Mouse (Mus musculus) adrenal gland, postnatal 14 days (tissue): ENCODE data around the gene Ctsk. TPM values are rescaled to one million over a fixed set of nuclear protein-coding genes. Genes with fewer than 3 reads are reported as not detected.
A peak's percentile ranks its signal among the peaks of the same experiment; 100 is the strongest.
"Not testable (repeated sequence)": the region's sequence is repeated elsewhere in the genome, so short reads cannot be mapped to it uniquely, and the experiment has no call there.

Source experiments
- DNase-seq: peaks from one replicate; pipeline ENCODE4 v3.0.0; 2021; ENCODE audit warnings: mixed read lengths
- total RNA-seq: library from RNA; stranded (reverse); gene quantifications from 2 replicates; pipeline ENCODE4 v1.2.3, GENCODE M21; 2021

Gene Ctsk
- total RNA-seq, 1 experiment from 2014 or later = 8.4 TPM

GRCm38 (mm10) chr3:95524673-95525072 is 25.6 kb downstream of the Ctsk start:
- DNase-seq = no peak

GRCm38 (mm10) chr3:95526111-95526510 is 27.1 kb downstream of the Ctsk start:
- DNase-seq = no peak

DNA sequence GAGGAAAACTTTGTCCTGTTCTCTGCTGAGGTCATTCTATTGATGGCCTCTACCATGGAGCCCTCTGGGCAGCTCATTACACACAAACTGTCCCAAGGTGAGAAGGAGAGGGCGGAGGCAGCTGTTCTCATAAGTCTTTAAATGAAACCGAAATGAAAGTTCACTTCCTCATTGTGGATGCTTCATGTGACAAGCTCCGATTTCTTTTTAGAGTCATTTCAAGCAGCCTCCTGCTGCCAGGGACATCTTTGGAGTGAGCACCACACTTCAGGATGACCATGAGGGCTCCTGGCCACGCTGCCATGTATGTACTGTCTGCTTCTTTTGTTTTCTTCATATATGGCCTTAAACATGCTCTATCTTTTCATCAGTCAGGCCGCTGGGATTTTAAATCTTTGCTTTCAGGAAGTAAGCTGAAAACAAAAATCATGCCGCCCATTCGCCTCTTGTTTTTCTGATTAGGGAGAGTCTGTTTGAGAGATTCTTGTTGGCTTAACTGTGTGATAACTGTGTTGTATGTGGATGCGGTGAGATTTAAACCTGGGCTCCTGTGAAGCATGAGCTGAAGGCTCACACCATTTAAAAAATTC is 27.7 kb downstream of the Ctsk start, which contains the start of gene Ctss:
Gene Ctss (plus strand): TSS at position 165 of the 590 bp plus-strand sequence.
- DNase-seq = no peak

DNA sequence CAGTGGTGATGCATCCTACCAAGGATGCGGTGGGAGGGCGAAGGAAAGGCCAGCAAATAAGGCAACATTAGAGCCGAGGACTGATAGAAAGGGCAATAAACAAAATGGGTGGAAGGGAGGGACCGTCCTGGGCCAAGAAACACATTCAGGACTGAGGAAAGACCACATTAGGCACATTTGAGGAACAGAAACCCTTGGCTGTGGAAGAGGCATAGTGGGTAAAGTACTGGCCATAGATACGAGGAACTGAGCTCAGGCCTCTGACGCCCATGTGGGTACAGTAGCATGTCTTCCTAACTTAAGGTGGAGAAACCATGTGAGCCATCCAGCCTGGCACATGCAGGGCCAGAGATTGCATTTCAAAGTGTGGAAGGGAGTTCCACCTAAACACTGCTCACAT is 30.8 kb downstream of the Ctsk start:
- DNase-seq = no peak

DNA sequence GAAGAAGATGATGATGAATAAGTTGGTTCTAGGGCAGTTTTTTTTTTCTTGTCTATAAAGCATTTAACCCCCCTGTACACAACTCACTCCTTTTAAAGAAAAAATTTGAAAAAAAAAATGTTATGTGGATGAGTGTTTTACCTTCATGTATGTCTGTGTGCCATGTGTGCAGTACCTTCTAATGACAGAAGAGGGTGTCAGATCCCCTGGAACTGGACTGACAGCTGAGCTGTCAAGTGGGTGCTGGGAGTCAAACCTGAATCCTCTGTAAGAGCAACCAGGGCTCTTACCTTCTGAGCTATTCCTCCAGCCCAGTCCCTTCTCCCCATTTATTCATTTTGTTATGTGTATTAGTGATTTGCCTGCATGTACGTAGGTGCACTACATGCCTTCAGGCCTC is 32.0 kb downstream of the Ctsk start:
- DNase-seq = no peak

GRCm38 (mm10) chr3:95533364-95533763 is 34.3 kb downstream of the Ctsk start:
- no peak for DNase-seq

DNA sequence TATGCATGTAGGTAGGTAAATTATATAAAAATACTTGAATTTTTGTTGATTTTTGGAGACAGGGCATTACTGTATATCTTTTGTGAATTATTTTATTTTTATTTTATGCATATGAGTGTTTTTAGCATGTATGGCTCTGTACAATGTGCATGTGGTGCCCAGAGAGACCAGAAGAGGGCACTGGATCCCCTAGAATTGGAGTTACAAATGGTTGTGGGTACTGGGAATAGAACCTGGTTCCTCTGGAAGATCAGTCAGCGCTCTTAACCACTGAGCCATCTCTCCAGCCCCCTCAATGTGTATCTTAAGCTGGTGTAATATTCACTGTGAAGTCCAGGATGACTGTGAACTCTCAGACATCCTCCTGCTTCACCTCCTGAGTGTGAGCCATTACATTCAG is 35.9 kb downstream of the Ctsk start:
- DNase-seq = no peak

GRCm38 (mm10) chr3:95538936-95539335 is 39.9 kb downstream of the Ctsk start:
- peak; percentile 18 for DNase-seq

GRCm38 (mm10) chr3:95539837-95540236 is 40.8 kb downstream of the Ctsk start:
- DNase-seq = no peak

DNA sequence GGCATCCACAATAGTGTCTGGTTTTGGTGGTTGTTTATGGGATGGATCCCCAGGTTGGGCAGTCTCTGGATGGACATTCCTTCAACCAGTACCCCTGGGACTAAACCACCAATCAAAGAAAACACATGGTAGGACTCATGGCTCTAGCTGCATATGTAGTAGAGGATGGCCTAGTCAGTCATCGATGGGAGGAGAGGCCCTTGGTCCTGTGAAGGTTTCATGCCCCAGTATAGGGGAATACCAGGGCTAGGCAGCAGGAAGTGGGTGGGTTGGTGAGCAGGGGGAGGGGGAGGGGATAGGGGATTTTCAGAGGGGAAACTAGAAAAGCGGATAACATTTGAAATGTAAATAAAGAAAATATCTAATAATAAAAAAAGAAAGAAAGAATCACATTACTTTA is 42.1 kb downstream of the Ctsk start:
- not testable (repeated sequence) for DNase-seq

DNA sequence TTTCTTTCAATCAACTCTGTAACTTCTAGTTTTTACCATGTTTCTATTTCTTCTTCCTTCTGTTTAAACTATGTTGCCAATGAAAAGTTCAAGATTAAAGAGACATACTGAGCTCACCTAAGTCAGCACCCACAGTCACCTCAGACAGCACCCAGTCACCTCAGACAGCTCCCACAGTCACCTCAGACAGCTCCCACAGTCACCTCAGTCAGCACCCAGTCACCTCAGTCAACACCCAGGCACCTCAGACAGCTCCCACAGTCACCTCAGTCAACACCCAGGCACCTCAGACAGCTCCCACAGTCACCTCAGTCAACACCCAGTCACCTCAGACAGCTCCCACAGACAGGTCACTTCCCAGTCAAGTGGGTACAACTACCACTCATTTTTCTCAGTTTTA is 43.1 kb downstream of the Ctsk start:
- DNase-seq = no peak

- no peak for DNase-seq
These were observed 43.9 kb downstream of the Ctsk start for GRCm38 (mm10) chr3:95542981-95543380.

- no peak for DNase-seq
These were observed 51.1 kb downstream of the Ctsk start for GRCm38 (mm10) chr3:95550176-95550575.

- peak; percentile 43 for DNase-seq
These were observed 54.9 kb downstream of the Ctsk start for GRCm38 (mm10) chr3:95553986-95554385.

Other genes starting within 250 kb of the Ctsk start
- 0.19 and 0.34 TPM in 2 replicates for gene Bnipl, start 248.1 kb upstream of the Ctsk start, total RNA-seq
- gene Mindy1, start 217.9 kb upstream of the Ctsk start, total RNA-seq = 78.9 and 104 TPM in 2 replicates
- gene Prune1, start 217.2 kb upstream of the Ctsk start, total RNA-seq = 21.6 and 24.0 TPM in 2 replicates
- 1.1 and 1.6 TPM in 2 replicates for gene Anxa9, start 192.1 kb upstream of the Ctsk start, total RNA-seq
- 181 and 196 TPM in 2 replicates for gene Cers2, start 184.5 kb upstream of the Ctsk start, total RNA-seq
- gene Setdb1, start 142.1 kb upstream of the Ctsk start, total RNA-seq = 27.1 and 28.0 TPM in 2 replicates
- gene 4930558C23Rik, start 96.4 kb upstream of the Ctsk start, total RNA-seq = not detected in 2 replicates
- gene Arnt, start 64.9 kb upstream of the Ctsk start, total RNA-seq = 58.4 and 62.9 TPM in 2 replicates
- 15.2 and 28.4 TPM in 2 replicates for gene Ctss, start 27.5 kb downstream of the Ctsk start, total RNA-seq
- gene Hormad1, start 60.4 kb downstream of the Ctsk start, total RNA-seq = not detected in 2 replicates
- 33.6 and 35.9 TPM in 2 replicates for gene Golph3l, start 89.7 kb downstream of the Ctsk start, total RNA-seq
- gene Ensa, start 125.7 kb downstream of the Ctsk start, total RNA-seq = 72.6 and 74.5 TPM in 2 replicates
- 151 and 187 TPM in 2 replicates for gene Mcl1, start 159.5 kb downstream of the Ctsk start, total RNA-seq
- 6.6 and 8.4 TPM in 2 replicates for gene Adamtsl4, start 188.7 kb downstream of the Ctsk start, total RNA-seq
- 188 and 208 TPM in 2 replicates for gene Ecm1, start 240.3 kb downstream of the Ctsk start, total RNA-seq